Mouse (Mus musculus) megakaryocyte, embryonic 14.5 days (primary cell): ENCODE measurements around the gene Ginm1.

Source experiments
- FLI1 ChIP-seq: IDR thresholded peaks from 2 replicates; pipeline ENCODE4 v1.6.1; 2012; ENCODE audit warnings: low read length, inconsistent platforms, mixed read lengths
- GATA1 ChIP-seq: IDR thresholded peaks from 3 replicates; pipeline ENCODE4 v1.6.1; 2012; ENCODE audit warnings: mixed read lengths, low read length, inconsistent platforms, borderline replicate concordance

DNA sequence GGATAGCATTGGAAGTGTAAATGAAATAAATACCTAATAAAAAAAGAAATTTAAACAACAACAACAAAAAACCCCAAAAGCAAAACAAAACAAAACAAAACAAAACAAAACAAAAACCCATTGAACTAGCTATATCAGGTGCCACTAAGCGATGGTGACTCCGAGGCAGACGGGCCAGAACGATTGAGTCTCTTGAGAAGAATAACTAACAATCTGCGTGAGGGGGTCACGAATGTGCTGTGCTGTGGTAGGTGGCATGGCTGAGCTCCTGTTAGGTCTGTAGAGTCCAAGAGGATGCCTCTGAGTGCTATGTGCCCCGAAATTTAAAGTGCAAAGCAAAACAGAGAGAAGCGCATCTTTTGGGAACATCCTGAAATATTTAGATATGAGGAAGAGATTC is 44.8 kb upstream of the Ginm1 start:
- TF ChIP-seq FLI1 (no peak), GATA1 (no peak)
